Mouse (Mus musculus) heart, postnatal 36 days (tissue): ENCODE results near the gene Sept3. TPM values are rescaled to one million over a fixed set of nuclear protein-coding genes. Genes with fewer than 3 reads are reported as not detected.

Source experiments
- DNase-seq, 2 experiments: peaks; one replicate each; pipeline ENCODE4 v3.0.0; 2021 to 2022
- intact Hi-C: fragments of 180-260 bp; cut with DNase I; formaldehyde crosslinking; loops from one replicate; pipeline ENCODE4 v1.15.1; 2025
- total RNA-seq, 2 experiments: library from RNA; stranded (reverse); gene quantifications; 2 replicates each; pipeline ENCODE4 v1.2.3; 2021

The Sept3 gene
- total RNA-seq, 2 experiments from 2014 or later, result 0.35 to 0.36 TPM

DNA sequence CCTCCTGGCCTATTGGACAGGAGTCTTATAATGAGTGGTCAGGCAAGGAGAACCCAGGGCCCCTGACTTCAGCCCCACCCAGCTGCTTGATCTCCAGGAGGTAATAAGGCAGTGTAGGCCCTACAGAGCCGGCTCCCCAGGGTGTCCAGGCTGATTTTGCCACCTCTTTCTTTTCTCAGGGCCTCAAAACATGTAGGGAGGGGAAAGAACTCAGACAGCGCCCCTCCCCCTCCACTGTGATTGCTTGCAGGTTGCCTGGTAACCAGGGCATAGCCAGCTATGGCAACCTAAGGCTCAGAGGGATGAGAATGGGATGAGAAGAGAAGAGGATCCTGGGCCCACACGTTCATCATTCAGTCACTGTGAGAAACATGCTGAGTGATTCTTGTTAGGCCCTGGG lies 6.5 kb upstream of the Sept3 start:
- DNase-seq, result no peak
- intact Hi-C loops, result no loop called here

- intact Hi-C loops, result no loop called here
- DNase-seq, result no peak
These were observed 5.9 kb upstream of the Sept3 start for GRCm38 (mm10) chr15:82268783-82269182.

GRCm38 (mm10) chr15:82271201-82271600 lies 3.5 kb upstream of the Sept3 start:
- peak; percentile 37 to 68 for DNase-seq
- intact Hi-C loops, result no loop called here

- intact Hi-C loops, result no loop called here
These were observed 2.4 kb upstream of the Sept3 start for GRCm38 (mm10) chr15:82272295-82272694.

GRCm38 (mm10) chr15:82274927-82275901 lies 521 bp downstream of the Sept3 start:
- intact Hi-C loops, result no loop called here
- no peak for DNase-seq

More at GRCm38 (mm10) chr15:82272295-82272694, 2.4 kb upstream of the Sept3 start:
- DNase-seq, result no peak

GRCm38 (mm10) chr15:82277591-82277990 lies 2.9 kb downstream of the Sept3 start:
- no peak for DNase-seq
- intact Hi-C loops, result no loop called here

DNA sequence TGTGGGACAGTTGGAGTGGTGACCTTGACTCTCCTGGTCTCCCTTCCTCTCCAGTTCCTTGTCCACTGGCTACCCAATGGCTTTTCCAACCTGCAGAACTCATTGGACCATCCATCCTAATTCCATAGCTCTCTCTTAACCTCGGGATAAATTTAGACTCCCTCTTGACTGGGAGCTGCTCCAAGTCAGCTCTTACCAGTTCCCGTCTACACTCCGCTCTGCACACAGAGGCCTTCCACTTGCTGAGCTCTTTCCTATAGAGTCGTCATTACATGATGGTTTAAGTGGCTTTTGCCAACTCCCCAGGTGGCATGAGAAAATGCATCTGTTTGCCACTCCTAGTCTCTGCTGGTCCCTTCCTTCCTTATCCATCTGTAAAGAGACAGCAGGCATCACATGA lies 5.9 kb downstream of the Sept3 start:
- intact Hi-C loops, result no loop called here
- no peak for DNase-seq

DNA sequence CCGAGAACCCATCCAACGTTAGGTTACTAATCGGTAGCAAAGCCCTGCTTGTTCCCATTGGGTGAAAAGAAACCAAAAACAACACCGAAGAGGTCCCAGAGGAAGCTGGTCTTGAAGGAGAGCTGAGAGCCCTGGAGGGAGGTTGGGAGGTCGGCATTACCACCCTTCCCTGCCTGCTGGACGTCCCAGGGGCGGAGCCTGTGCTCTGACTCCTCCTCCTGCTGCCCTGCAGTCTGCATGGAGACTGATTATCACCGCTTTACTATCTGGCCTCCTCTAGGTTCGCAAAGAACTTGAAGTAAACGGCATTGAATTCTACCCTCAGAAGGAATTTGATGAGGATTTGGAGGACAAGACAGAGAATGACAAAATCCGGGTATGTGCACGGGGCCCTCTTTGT lies 11.5 kb downstream of the Sept3 start:
- intact Hi-C loops, result no loop called here
- DNase-seq, result no peak

DNA sequence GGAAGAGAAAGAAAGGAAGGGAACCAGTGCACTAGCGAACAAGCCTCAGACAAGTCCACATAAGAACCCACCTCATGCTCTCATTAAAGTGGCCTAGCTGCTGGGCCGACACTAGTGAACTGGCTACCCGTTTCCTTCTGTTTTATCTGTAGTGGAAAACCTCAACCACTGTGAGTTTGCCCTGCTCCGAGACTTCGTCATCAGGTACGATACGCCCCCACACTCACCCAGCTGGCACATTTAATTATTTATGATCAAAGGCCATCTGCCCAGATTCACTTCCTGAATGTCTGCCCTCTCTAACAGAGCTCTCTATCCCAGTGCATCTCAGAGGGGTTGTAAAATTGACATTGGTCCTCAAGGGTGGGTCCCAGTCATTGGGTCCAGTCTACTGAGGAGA lies 15.6 kb downstream of the Sept3 start:
- intact Hi-C loops, result no loop called here
- no peak for DNase-seq

GRCm38 (mm10) chr15:82292851-82293250 lies 18.2 kb downstream of the Sept3 start:
- intact Hi-C loops, result no loop called here
- no peak for DNase-seq

DNA sequence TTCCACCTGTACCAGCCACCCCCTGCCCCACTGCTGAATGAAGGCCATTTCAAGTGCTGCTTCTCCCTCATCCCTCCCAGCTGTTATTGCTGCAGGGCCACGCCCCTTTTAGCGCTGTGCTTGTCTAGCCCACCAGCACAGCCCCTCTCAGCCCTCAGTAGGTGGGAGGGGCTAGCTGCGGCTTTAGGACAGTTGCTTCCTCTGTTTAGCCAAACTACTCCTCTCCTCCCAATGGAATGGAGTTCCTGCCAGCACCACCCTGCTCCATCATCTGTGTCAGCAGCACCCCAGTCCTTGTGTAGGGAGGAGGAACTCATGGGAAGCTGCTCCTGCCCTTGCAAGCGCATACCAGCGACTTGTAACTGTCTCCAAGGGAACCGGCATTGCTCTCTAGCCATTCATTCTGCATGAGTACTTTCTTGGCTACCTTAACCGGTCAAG lies 18.6 kb downstream of the Sept3 start:
- DNase-seq, result no peak

GRCm38 (mm10) chr15:82294059-82294458 lies 19.4 kb downstream of the Sept3 start:
- no peak for DNase-seq
- intact Hi-C loops, result no loop called here

More for the DNA sequence above, 18.6 kb downstream of the Sept3 start:
- intact Hi-C loops, result no loop called here

- intact Hi-C loops, result no loop called here
- DNase-seq, result no peak
These were observed 24.3 kb downstream of the Sept3 start, which contains the start of gene Wbp2nl for GRCm38 (mm10) chr15:82298764-82299561. Wbp2nl (plus strand) TSS chr15:82298954.

DNA sequence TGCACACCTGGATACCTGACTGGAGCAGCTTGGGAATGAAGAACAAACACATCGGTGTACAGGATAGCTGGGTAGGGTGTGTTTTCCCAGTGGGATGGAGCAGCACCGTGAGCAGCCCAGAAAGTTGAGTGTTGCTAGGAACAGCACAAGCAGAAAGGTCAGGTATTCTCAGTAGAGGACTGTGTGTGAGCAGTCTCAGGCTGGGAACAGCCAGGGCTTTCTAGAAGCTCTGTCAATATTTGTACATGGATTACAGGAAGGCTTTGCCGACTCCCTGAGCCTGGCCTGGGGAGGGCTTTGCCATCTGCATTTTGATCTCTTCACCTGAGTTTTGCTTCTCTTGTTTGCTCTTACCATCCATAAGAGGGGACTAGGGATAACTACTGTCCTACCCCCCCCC lies 32.4 kb downstream of the Sept3 start:
- no peak for DNase-seq
- intact Hi-C loops, result no loop called here

GRCm38 (mm10) chr15:82308416-82308815 lies 33.7 kb downstream of the Sept3 start:
- no peak for DNase-seq
- intact Hi-C loops, result no loop called here

GRCm38 (mm10) chr15:82317839-82318238 lies 43.1 kb downstream of the Sept3 start:
- DNase-seq, result no peak
- intact Hi-C loops, result no loop called here

GRCm38 (mm10) chr15:82319613-82320012 lies 44.9 kb downstream of the Sept3 start:
- intact Hi-C loops, result no loop called here
- DNase-seq, result no peak

DNA sequence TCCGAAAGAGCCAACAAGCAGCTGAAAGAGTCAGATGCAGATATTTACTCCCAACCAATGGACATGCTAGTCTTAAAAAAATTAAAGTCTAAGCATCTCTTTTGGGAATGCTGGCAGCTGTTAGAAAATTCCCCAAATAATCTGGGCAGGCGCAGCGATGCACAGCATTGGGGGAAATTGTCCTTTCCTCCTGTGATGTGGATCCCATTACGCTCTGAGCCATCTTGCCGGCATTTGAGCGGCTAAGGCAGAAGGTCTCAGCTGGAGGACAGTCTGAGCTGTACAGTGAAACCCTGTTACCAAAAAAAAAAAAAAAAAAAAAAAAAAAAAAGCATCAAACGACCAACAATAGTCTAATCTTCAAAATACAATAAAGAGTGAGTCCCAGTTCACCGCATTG lies 47.5 kb downstream of the Sept3 start:
- intact Hi-C loops, result no loop called here
- DNase-seq, result no peak

DNA sequence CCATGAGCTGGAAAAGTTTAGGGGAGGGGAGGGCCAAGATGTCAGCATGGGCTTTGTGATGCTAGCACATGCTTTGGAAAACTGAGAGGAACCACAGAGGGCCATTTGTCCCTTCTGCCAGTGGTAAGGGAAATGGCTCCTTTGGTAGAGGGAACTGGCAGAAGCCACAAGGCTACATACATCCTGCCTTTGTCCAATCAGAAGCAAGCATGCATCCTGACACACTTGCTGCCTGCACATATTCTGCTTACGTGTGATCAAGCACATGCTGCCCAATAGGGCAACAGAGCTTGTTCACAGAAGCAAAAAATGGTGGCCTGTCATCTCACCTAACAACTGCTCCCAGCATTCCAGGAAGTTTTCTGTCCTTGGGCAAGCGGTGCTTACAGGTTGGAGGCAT lies 50.7 kb downstream of the Sept3 start:
- no peak for DNase-seq
- intact Hi-C loops, result no loop called here

GRCm38 (mm10) chr15:82335194-82335593 lies 60.5 kb downstream of the Sept3 start:
- intact Hi-C loops, result loop anchor here (5.0 kb wide), 1 partner anchor 82 kb away; no protein-coding TSS in a partner anchor
- no peak for DNase-seq

DNA sequence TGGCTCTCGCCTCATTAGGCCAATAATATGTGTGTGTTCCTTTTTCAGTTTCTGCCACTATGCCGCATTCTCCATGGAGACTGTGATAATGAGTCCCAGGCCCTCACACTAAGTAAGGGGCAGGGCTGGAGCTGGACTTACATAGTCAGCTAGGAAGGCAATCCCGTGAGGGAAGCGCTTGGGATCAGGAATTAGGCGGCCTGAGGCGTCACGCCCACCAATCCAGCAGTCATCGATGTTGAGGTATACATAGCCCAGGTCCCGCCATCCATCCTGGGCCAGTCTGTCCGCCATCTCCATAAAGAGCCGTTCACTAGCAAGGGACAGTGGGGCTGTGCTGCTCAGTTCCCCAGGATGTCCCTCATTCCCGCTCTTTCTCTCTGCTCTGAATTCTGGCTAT lies 61.9 kb downstream of the Sept3 start:
- intact Hi-C loops, result loop anchor here (5.0 kb wide), 1 partner anchor 81 kb away; no protein-coding TSS in a partner anchor

More for the DNA sequence above, 61.9 kb downstream of the Sept3 start:
- DNase-seq, result no peak
